Mouse (Mus musculus) liver, postnatal 0 days (tissue): ENCODE results near the gene Nufip2.

Experiments
- CTCF ChIP-seq: sonication (generic); IDR thresholded peaks from 2 replicates; pipeline ENCODE4 v1.5.1; 2016; ENCODE audit warnings: antibody characterized with exemption, low read depth
- EP300 ChIP-seq: IDR thresholded peaks from 2 replicates; pipeline ENCODE4 v1.6.1; 2016; ENCODE audit warnings: antibody characterized with exemption, low read depth, mild to moderate bottlenecking

DNA sequence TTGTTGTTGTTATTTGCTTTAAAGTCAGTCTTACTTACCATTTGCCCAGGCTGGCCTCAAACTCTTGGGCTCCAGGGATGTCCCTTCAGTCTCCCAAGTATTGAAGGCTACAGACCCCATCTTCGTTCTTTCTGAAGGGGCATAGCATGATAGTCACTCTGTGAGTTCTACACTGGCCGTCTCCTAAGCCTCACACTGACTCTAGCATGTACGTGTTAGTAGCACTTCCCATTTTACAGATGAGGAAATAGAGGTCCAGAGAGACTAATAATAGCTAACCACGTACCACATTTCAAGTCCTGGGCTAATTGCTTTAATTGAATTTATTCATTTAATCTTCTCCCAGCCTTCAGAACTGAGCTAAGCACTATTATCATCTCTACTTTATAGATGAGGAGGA lies 74.1 kb downstream of the Nufip2 start:
- TF ChIP-seq CTCF (no peak), EP300 (no peak)
